Mouse (Mus musculus): ENCODE data around the gene Ttc30b.
"Not testable (repeated sequence)": the region's sequence is repeated elsewhere in the genome, so short reads cannot be mapped to it uniquely, and the experiment has no call there.

The Ttc30b gene

DNA sequence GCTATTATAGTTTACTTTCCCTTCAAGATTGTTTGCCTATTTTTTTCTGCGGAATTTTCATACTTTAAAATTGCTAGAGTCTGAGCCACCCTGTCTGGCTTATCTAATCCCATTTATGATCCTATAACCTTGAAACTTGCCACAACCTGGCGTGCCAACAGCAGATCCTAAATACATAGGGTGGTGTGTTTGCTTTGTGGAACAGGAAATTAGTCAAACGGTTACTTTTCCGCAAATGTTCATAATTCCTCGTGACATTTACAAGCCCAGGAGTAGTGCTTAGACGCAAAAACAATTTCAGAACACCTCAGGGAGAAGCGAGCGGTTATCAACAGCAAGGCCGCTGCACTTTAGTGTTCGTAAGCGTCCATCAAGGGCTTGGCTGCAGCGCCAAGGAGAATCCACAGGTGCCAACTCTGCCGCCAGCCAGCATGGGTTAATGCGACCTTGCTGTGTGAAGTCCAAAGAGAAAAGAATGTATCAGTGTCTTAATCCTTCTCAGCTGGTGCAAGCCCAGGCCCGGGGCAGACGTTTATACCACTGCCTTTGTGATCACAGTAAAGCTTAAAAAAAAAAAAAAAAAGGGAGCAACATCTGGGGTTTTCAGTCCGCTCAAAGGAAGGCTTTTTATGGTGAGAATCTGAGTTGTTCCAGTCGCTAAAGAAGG, 20.9 kb upstream of the Ttc30b start:
- in situ Hi-C loops (cut with MboI; ENCODE audit: low pct_unique_long_range_greater_than_20kb in 1 of 2, low sequenced_read_pairs in 2 of 2, unreplicated experiment in 1 of 2): loop anchor here in 1 of 2 experiments (25.0 kb wide), 1 partner anchor 347 kb away; no protein-coding TSS in a partner anchor

DNA sequence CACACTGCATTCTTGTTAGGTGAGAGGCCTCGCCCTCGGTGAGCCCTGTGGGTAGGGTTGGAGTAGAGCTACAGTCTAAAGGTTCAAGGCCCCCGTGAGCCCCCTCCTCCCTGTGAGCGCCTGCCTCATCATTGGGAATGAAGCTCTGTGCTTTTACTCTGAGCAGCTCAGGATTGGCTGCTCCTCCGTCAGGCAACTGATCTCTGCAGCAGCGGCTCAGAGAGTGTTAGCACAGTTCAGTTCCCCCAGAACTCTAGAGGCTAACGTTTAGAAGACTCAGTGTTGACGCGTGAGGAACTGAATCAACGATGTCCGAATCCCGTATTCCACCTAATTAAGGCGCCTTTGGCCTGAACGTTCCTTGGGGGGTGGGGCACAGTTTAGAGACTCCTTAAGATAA, 17.3 kb upstream of the Ttc30b start:
- in situ Hi-C loops (cut with MboI; ENCODE audit: low pct_unique_long_range_greater_than_20kb in 1 of 2, low sequenced_read_pairs in 2 of 2, unreplicated experiment in 1 of 2): loop anchor here in 1 of 2 experiments (25.0 kb wide), 1 partner anchor 343 kb away; no protein-coding TSS in a partner anchor

DNA sequence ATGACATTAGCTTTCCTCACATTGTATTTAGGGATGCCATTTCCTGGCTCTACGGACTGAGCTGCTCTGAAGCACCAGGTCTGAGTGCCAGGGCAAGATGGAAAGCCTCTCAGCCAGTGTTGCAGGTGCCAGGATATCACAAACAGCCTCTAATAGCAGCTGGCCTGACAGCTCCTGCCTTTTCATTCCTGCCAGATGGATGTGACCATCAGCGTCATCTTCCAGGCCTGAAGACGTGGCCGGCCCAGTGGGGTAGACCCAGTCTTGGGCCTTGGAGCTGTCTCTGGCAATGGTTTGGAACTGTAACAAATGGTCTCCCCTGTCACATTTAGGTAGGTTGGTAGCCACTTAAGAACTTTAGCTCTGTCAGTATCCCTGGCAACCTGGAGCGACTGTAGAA, 14.9 kb upstream of the Ttc30b start:
- in situ Hi-C loops (cut with MboI; ENCODE audit: low pct_unique_long_range_greater_than_20kb in 1 of 2, low sequenced_read_pairs in 2 of 2, unreplicated experiment in 1 of 2): loop anchor here in 1 of 2 experiments (25.0 kb wide), 1 partner anchor 341 kb away; no protein-coding TSS in a partner anchor

DNA sequence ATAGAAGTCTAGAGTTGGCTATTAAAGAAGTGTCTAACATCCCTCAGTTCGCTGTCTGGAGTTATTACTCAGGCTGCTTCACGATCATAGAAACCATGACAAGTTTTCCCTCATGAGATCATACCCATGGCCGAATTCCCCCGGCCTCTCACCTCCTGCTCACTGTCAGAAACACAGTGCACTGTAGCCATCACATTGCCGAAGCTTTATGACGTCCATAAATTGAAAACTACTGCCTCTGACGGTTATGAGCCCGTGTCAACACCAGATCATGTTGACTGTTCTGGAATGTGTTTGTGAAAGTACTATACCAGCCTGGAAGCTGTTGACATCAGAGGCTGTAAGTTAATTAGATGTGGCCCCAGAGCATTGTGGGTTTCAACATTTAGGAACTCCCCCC, 12.3 kb upstream of the Ttc30b start:
- in situ Hi-C loops (cut with MboI; ENCODE audit: low pct_unique_long_range_greater_than_20kb in 1 of 2, low sequenced_read_pairs in 2 of 2, unreplicated experiment in 1 of 2): loop anchor here in 1 of 2 experiments (25.0 kb wide), 1 partner anchor 338 kb away; no protein-coding TSS in a partner anchor

DNA sequence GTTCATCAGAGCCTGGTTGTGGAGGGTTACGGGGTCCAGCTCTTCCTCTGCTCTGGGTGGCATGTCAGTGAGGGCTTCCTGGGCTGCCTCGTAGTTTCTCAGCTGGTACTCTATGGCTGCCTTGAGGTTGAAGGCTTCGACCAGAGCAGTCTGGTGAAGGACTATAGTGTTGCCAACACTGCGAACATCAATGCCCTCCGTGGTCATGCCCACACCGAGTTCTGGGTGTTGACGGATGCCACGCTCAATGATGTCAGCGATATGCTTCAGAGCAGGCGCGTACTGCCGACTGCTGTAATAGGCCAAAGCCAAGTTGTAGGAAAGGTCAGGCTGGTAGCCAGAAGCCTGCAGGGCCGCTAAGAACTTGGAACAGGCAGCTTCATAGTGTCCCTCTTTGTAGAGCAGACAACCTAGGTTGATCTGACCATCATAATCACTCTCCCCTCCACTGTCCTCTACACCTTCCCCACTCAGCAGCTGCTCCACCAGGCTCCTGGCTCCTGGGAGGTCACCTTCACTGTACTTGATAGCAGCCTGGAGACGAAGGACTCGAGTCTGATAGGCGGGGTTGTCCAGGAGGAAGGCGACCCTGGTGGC, 767 bp downstream of the Ttc30b start:
- in situ Hi-C loops (cut with MboI; ENCODE audit: low pct_unique_long_range_greater_than_20kb in 1 of 2, low sequenced_read_pairs in 2 of 2, unreplicated experiment in 1 of 2): not testable (repeated sequence)

DNA sequence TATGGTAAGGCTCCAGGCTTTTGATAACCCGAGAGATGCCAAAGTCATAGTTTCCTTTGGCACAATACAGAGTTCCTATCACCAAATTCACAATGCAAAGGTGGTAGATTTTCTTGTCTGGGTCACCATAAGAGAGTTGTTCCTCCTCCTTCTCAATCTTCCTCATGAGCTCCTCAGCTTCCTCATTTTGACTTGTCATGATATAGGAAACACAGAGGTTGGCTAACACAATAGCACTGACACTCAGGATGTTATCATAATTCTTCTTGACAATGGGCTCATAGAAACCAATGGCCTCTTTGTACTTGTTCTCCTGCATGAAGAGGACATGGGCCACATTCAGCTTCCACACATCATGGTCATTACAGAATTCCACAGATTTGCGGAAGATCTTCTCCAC, 1.7 kb downstream of the Ttc30b start:
- in situ Hi-C loops (cut with MboI; ENCODE audit: low pct_unique_long_range_greater_than_20kb in 1 of 2, low sequenced_read_pairs in 2 of 2, unreplicated experiment in 1 of 2): not testable (repeated sequence)

DNA sequence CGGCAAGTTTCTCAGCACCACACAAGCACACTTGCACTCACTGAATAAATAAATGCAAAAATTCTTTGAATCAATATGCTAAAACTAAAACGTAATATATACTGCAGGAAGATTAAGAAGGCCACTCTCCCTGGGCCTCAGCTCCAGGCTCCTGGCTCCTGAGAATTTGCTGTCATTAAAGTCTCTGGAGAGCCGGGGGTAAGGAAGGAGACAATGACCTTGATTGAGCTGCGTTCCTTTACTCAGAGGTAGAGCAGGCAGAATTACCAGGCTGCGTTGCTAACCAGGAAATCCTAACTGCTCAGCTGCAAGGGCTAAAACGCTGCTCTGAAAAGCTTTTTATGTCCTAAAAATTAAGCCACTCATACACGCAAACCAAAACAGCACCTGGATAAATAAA, 4.8 kb downstream of the Ttc30b start:
- in situ Hi-C loops (cut with MboI; ENCODE audit: low pct_unique_long_range_greater_than_20kb in 1 of 2, low sequenced_read_pairs in 2 of 2, unreplicated experiment in 1 of 2): no loop called here

DNA sequence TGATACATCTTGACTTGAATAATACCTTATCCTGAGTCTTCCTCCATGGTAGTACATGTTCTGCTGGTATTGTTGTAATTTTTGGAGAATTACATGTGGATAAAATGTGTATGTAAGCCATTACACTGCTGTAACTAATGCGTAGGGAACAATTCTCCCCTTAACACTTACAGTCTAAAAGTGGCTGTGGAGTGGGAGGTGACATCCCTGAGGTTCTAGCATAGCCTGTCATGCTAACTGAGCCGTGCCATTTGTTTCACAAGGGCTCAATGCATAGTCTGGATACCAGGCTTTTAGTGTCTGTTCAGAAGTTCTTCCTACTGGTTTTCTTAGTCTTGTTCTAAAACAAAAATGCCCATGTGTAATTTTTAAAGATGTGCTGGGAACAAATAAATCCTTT, 7.4 kb downstream of the Ttc30b start:
- in situ Hi-C loops (cut with MboI; ENCODE audit: low pct_unique_long_range_greater_than_20kb in 1 of 2, low sequenced_read_pairs in 2 of 2, unreplicated experiment in 1 of 2): no loop called here

DNA sequence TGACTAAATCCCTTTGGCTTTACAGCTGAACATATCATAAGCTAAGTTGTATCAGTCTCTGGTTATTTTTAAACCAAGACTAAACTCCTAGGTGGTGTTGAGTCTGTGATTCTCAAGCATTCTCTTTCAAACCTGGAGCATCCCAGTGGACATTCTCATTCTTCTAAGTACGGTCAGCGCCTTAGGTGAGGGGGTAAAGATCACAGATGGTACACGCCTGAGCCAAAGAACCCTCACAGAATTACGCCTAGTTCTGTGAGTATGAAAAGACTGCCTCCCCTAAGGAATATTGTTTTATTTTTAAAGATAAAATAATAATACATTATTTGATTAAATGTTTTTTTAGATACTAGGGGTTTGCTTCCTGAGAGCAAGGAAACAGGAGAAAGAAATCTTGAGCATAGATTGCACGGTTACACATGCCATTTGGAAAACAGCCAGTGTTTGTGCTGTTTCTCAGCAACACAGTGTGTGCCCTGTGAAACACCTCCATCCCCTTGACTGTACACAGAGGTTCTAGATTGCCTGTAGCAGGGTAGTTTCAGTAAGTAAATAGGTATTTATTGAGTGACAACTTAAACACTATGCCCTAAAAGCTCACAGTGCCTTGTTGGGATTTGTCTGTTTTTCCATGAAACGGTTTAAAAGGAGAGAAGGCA, 8.5 kb downstream of the Ttc30b start:
- in situ Hi-C loops (cut with MboI; ENCODE audit: low pct_unique_long_range_greater_than_20kb in 1 of 2, low sequenced_read_pairs in 2 of 2, unreplicated experiment in 1 of 2): no loop called here

DNA sequence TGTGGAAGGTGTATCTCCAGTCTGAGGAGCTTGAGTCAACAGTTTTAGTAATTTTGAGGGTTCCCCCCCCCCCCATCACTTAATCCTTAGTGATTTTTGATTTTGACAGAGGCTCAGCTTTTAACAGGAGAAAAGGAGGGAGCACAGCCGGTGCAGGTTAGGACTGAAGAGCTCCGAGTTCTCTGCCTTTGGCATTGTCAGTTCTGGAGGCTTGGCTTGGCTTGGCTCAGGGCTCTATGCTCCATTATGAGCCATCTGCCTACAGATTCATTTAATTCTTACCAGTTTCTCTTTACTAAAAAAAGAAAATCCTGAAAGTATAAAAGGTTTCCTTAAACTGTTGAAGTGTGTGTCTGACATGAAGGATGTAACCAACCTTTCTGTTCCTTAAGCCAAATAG, 9.2 kb downstream of the Ttc30b start:
- in situ Hi-C loops (cut with MboI; ENCODE audit: low pct_unique_long_range_greater_than_20kb in 1 of 2, low sequenced_read_pairs in 2 of 2, unreplicated experiment in 1 of 2): no loop called here

DNA sequence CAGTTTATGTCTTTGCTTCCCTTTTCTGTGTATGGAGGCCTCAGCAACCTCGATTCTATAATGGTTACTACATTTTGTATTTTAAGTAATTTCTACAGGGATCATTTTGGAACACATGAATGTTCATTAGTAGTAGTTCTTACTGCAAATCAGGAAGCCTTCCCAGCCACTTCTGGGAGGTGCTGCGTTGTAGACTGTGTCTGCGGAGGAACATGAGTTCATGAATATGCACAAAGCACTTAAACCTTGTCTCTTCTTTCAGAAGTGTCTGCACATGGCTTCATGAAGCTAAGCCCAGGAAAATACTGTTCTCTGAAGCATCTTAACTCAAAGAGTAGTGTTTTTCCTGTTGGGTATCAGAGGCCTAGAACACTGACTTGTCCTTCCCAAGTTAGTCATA, 10.4 kb downstream of the Ttc30b start:
- in situ Hi-C loops (cut with MboI; ENCODE audit: low pct_unique_long_range_greater_than_20kb in 1 of 2, low sequenced_read_pairs in 2 of 2, unreplicated experiment in 1 of 2): no loop called here

DNA sequence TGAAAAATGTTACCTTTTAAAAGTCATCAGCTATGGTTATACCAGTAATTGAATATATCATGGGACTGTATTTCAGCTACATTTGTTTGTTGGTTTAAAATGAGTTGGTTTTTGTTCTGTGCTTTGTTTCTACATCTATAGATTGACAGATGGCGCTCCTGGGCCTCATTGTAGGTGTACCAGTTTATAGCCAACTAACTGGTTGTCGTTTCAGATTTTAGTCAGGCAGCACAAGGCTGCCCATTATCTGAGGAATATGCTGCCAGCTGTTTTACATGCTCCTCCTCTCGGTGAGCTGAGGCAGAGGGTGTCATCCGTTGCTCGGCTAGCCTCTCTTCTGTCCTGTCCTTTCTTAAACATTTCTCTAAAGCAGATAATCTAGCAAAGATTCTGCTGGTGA, 12.3 kb downstream of the Ttc30b start:
- in situ Hi-C loops (cut with MboI; ENCODE audit: low pct_unique_long_range_greater_than_20kb in 1 of 2, low sequenced_read_pairs in 2 of 2, unreplicated experiment in 1 of 2): no loop called here

DNA sequence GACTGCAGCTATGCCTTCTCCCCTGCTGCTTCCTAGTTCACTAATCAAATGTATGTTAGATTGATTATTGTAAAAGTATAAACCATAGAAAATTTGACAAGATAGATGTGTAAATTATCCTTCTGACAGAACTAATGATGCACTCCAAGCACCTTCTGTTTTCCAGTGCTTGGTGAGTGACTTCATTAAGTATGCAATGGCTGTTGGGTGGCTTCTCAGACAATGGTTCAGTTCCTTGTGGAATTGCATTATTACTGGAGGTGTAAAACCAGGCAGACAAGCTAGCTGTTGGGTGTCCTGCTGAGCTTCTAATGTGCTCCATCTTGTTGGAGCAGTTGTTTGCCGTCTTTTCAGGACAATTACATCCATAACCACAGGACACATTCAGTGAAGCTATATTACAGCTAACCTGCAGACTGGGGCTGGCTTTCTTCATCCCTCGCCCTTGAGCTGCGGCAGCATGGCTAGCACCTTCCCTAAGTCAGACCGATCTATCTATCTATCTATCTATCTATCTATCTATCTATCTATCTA, 14.5 kb downstream of the Ttc30b start:
- in situ Hi-C loops (cut with MboI; ENCODE audit: low pct_unique_long_range_greater_than_20kb in 1 of 2, low sequenced_read_pairs in 2 of 2, unreplicated experiment in 1 of 2): no loop called here

DNA sequence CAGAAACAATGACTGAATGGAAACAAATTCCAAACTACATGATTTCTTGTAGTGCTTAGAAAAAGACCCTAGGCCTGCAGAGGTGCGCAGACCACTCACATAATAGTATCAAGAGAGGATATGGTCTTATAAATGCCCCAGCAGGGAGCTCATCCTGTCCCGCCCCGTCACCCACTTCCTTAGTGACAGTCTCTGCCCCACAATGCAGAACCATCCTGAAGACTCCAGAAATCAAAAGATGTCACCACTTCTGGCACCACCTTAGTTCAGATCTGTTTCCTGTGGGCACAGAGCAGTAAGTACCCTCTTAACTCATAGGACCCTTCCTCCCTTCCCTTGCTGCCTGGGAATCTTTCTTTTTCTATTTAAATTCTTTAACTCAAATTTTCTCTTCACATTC, 23.3 kb downstream of the Ttc30b start:
- in situ Hi-C loops (cut with MboI; ENCODE audit: low pct_unique_long_range_greater_than_20kb in 1 of 2, low sequenced_read_pairs in 2 of 2, unreplicated experiment in 1 of 2): no loop called here

DNA sequence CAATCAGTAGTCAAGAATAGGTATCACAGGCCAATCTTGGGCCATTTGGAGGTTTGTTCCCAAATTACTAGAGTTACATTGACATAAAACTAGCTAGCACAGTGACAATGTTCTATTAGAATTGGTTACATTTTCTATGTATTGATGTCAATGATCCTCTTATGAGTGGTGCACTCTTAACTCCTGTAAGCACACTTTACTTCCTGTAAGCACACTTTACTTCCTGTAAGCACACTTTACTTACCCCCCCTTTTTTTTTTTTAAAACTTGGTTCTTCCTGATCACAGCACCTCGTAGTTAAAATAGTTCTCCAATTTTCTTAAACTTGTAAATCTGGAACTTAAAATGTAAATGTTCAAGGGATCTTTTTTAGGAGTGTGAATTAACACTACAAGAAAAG, 31.2 kb downstream of the Ttc30b start:
- in situ Hi-C loops (cut with MboI; ENCODE audit: low pct_unique_long_range_greater_than_20kb in 1 of 2, low sequenced_read_pairs in 2 of 2, unreplicated experiment in 1 of 2): no loop called here

DNA sequence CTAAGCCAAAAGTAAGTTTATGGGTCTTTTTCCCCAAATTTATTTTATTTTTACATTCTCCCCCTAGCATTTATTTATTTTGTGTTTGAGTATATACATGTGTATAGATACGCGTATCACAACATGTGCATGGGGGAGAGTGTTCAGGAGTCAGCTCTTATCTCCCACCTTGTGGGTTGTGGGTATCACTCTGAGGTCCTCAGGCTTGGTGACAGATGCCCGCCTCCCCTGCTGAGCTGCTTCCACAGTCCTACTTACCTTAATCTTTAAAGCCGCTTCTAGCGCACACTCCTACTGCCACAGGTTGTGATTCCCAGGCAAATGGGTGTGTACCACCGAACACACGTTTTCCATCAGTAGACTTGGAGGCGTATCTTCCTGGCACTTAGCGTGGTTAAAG, 36.5 kb downstream of the Ttc30b start:
- in situ Hi-C loops (cut with MboI; ENCODE audit: low pct_unique_long_range_greater_than_20kb in 1 of 2, low sequenced_read_pairs in 2 of 2, unreplicated experiment in 1 of 2): no loop called here

DNA sequence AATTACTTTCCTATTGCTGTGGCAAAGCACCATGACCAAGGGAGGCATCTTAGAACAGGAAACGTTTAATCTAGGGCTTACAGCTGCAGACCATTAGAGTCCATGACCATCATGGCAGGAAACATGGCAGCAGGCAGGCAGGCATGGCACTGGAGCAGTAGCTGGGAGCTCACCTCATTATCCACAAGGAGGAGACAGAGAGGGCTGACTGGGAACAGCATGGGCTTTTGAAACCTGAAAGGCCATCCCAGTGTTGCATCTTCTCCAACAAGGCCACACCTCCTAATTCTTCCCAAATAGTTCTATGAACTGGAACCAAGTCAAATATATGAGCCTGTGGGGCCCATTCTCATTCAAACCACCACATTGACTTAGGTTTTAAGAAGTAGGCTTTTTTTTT, 38.1 kb downstream of the Ttc30b start:
- in situ Hi-C loops (cut with MboI; ENCODE audit: low pct_unique_long_range_greater_than_20kb in 1 of 2, low sequenced_read_pairs in 2 of 2, unreplicated experiment in 1 of 2): no loop called here

DNA sequence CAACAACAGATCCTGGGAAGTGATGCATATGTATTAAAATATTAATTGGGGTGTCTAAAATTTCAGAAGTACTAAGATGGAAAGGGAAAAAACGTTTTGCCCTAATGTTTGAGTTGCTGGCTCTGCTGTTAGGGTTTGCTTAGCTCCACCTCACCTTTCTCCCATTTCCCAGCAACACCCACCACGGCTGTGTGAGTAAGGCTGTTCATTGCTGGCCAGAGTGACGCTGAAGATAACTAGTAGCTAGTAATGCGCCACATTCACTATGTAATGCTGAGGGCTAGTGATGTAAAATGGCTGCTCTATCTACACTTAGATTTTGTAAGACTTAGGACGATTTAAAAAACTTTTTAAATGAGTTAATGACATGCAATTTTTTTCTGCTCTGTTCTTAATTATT, 42.7 kb downstream of the Ttc30b start:
- in situ Hi-C loops (cut with MboI; ENCODE audit: low pct_unique_long_range_greater_than_20kb in 1 of 2, low sequenced_read_pairs in 2 of 2, unreplicated experiment in 1 of 2): no loop called here

DNA sequence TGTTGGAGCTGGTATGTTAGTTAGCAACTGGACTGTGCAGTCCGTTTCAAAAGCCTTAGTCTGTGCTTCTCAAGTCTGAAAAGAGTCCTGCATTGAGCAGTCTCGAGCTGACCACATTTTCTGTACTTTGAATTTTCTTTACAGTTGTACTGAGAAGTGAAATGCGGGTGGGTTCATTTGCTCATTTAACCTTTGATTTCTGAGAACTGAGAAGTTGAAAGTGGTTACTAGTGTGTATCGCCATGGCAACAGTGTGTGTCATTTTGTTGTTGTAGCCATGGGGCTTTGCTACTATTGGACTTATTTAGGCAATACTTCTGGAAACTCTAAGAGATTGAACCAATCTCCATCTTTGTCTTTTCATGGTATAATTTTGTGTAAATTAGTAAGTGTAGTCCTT, 46.4 kb downstream of the Ttc30b start:
- in situ Hi-C loops (cut with MboI; ENCODE audit: low pct_unique_long_range_greater_than_20kb in 1 of 2, low sequenced_read_pairs in 2 of 2, unreplicated experiment in 1 of 2): no loop called here
